Mouse (Mus musculus) brain, embryonic 18.5 days (tissue): ENCODE measurements around the gene Dnmt3b.
"Not testable (repeated sequence)": the region's sequence is repeated elsewhere in the genome, so short reads cannot be mapped to it uniquely, and the experiment has no call there.

Source experiments
- DNase-seq: peaks from one replicate; pipeline ENCODE4 v3.0.0-alpha.2; 2012; ENCODE audit warnings: low read depth, low spot score

Dnmt3b gene

GRCm38 (mm10) chr2:153712646-153713091, 63.4 kb downstream of the Dnmt3b start:
- DNase-seq: peak; percentile 26

- peak; percentile 57 for DNase-seq
These were observed 64.0 kb downstream of the Dnmt3b start for GRCm38 (mm10) chr2:153713227-153713626.

GRCm38 (mm10) chr2:153717861-153718260, 68.6 kb downstream of the Dnmt3b start:
- DNase-seq: not testable (repeated sequence)

- no peak for DNase-seq
These were observed 73.8 kb downstream of the Dnmt3b start for GRCm38 (mm10) chr2:153723098-153723497.

- DNase-seq: no peak
These were observed 75.2 kb downstream of the Dnmt3b start for GRCm38 (mm10) chr2:153724424-153724823.

- DNase-seq: no peak
These were observed 75.6 kb downstream of the Dnmt3b start for GRCm38 (mm10) chr2:153724871-153725270.

- DNase-seq: no peak
These were observed 76.0 kb downstream of the Dnmt3b start for GRCm38 (mm10) chr2:153725291-153725690.

GRCm38 (mm10) chr2:153734033-153734432, 84.8 kb downstream of the Dnmt3b start:
- no peak for DNase-seq
